Mouse (Mus musculus) bone marrow macrophage, adult 2 months (primary cell): ENCODE measurements at regions not wholly inside any gene's neighbourhood (a gene's known extent, or its start where the extent isn't known, plus 50 kb on each side); places are given as distances from the start of the nearest gene placed in this dataset.

Experiments
- CTCF ChIP-seq: IDR thresholded peaks from 2 replicates; pipeline ENCODE4 v1.5.1; 2012; ENCODE audit warnings: low read depth, mild to moderate bottlenecking, low read length, moderate library complexity
- POLR2A ChIP-seq: IDR thresholded peaks from 2 replicates; pipeline ENCODE4 v1.6.1; 2012; ENCODE audit warnings: mild to moderate bottlenecking, low read depth, low read length, borderline replicate concordance

GRCm38 (mm10) chr10:19188082-19188742 is 168.1 kb upstream of the Olig3 start:
- TF ChIP-seq CTCF = no peak
- TF ChIP-seq POLR2A = no peak
